ENCODE assay signal across 8 mouse cellular contexts in the genomic region with DNA sequence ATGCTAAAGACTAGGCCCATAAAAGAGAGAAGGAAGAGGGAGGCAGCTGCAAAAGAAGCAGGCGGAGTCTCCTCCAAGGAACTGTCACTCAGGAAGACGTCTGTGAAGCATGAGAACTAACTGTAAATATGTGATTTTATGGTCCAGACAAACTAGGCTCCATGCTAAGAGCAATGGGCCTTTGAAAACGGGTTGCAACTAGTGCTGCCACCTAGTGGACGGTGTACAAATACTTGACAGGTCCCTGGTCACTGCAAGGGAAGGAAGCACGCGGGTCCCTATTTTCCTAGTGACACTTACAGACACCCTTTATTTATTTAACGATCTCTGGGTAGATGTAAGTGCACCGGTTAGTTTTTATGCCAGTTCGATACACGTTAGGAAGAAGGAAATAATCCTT. TPM values are rescaled to one million over a fixed set of nuclear protein-coding genes. Genes with fewer than 3 reads are reported as not detected.
A peak's percentile ranks its signal among the peaks of the same experiment; 100 is the strongest.
DNase-seq lines count a peak whose midpoint lies in the region; ATAC-seq and TF ChIP-seq lines count a peak whose summit lies in the region.

No protein-coding gene starts in this region.

- H3K4me1 ChIP-seq in embryonic facial prominence, embryonic 10.5 days = 0 out of 2 replicates have a peak, but pooled peaks cover 3% of the 10 kb centered on the region
- H3K4me1 ChIP-seq in kidney, postnatal 0 days (replicated peaks; ENCODE audit: insufficient read depth, low read length) = no peaks in the 10 kb centered on the region
- peaks cover 0 to 3% of the 10 kb centered on the region in 2 experiments; a peak in 1 of 4 replicates for H3K4me1 ChIP-seq in liver, embryonic 14.5 days (replicated peaks; ENCODE audit: control insufficient read depth in 2 of 2, insufficient read depth in 2 of 2, low read length in 1 of 2)
- no peaks in the 10 kb centered on the region for H3K4me1 ChIP-seq in neural tube, embryonic 14.5 days (ENCODE audit: control insufficient read depth, insufficient read depth, low read length)

- H3K4me2 ChIP-seq in kidney, postnatal 0 days (ENCODE audit: low read length) = no peak overlapping the region
- no peak overlapping the region for H3K4me2 ChIP-seq in liver, embryonic 14.5 days (ENCODE audit: low read depth)
- no peak overlapping the region for H3K4me2 ChIP-seq in neural tube, embryonic 14.5 days (ENCODE audit: low read depth, low read length)

- peak; percentile 95 for TF ChIP-seq CTCF in kidney, postnatal 0 days (IDR thresholded peaks at IDR 0.05; ENCODE audit: low read depth)
- peak; percentile 85 for TF ChIP-seq CTCF in liver, embryonic 14.5 days (IDR thresholded peaks at IDR 0.05; ENCODE audit: low read depth)

- ATAC-seq in kidney, postnatal 0 days (replicated peaks; ENCODE audit: low FRiP score, low read depth) = peak; percentile 46; the same call in 1 of the 2 replicates
- no peak for ATAC-seq in liver, embryonic 14.5 days (ENCODE audit: insufficient read depth)
- ATAC-seq in neural tube, embryonic 14.5 days (ENCODE audit: low read depth) = peak; percentile 78; the same call in 1 of the 2 replicates

- no peak for TF ChIP-seq EP300 in liver, embryonic 14.5 days (IDR thresholded peaks at IDR 0.05; ENCODE audit: low read depth)

- DNase-seq in CD4-positive helper T cell, adult 2 months (ENCODE audit: low read depth, low spot score) = peak; percentile 58
- DNase-seq in adrenal gland, postnatal 25 days = peak; percentile 70
- DNase-seq in embryonic facial prominence, embryonic 10.5 days (ENCODE audit: low spot score) = peak; percentile 79
- DNase-seq in heart, adult 8-10 months (ENCODE audit: low spot score) = peak; percentile 66
- DNase-seq in kidney, postnatal 0 days (ENCODE audit: low spot score) = peak; percentile 92
- peak; percentile 28 to 35 (median 31) for DNase-seq in liver, embryonic 14.5 days (ENCODE audit: low read depth in 3 of 3, low spot score in 3 of 3)
- DNase-seq in testis, postnatal 14 days (ENCODE audit: low spot score) = peak; percentile 34

- no peak overlapping the region for H3K9ac ChIP-seq in kidney, postnatal 0 days (ENCODE audit: low read depth, low read length)
- no peak overlapping the region for H3K9ac ChIP-seq in liver, embryonic 14.5 days (replicated peaks)
- no peak overlapping the region for H3K9ac ChIP-seq in neural tube, embryonic 14.5 days (replicated peaks; ENCODE audit: low read depth, low read length)

- H3K27me3 ChIP-seq in embryonic facial prominence, embryonic 10.5 days (replicated peaks; ENCODE audit: low read depth, poor library complexity, severe bottlenecking) = no peaks in the 10 kb centered on the region
- no peaks in the 10 kb centered on the region for H3K27me3 ChIP-seq in kidney, postnatal 0 days (ENCODE audit: insufficient read depth, low read length)
- no peaks in the 10 kb centered on the region for H3K27me3 ChIP-seq in liver, embryonic 14.5 days (ENCODE audit: control insufficient read depth, insufficient read depth, low read length)
- no peaks in the 10 kb centered on the region for H3K27me3 ChIP-seq in neural tube, embryonic 14.5 days (ENCODE audit: control insufficient read depth, insufficient read depth, low read length)

- no peaks in the 10 kb centered on the region for H3K9me3 ChIP-seq in embryonic facial prominence, embryonic 10.5 days
- H3K9me3 ChIP-seq in kidney, postnatal 0 days (replicated peaks; ENCODE audit: low read length) = no peaks in the 10 kb centered on the region
- no peaks in the 10 kb centered on the region for H3K9me3 ChIP-seq in liver, embryonic 14.5 days (ENCODE audit: control insufficient read depth, low read length)
- no peaks in the 10 kb centered on the region for H3K9me3 ChIP-seq in neural tube, embryonic 14.5 days (ENCODE audit: control insufficient read depth, low read length)

- H3K36me3 ChIP-seq in embryonic facial prominence, embryonic 10.5 days (replicated peaks) = no peaks in the 10 kb centered on the region
- no peaks in the 10 kb centered on the region for H3K36me3 ChIP-seq in kidney, postnatal 0 days (ENCODE audit: insufficient read depth, low read length)
- H3K36me3 ChIP-seq in liver, embryonic 14.5 days (replicated peaks; ENCODE audit: control insufficient read depth, insufficient read depth, low read depth) = no peaks in the 10 kb centered on the region
- H3K36me3 ChIP-seq in neural tube, embryonic 14.5 days (ENCODE audit: control insufficient read depth, insufficient read depth, low read length) = no peaks in the 10 kb centered on the region

- no peak overlapping the region for H3K27ac ChIP-seq in embryonic facial prominence, embryonic 10.5 days (replicated peaks)
- no peak overlapping the region for H3K27ac ChIP-seq in kidney, postnatal 0 days
- no peak overlapping the region for H3K27ac ChIP-seq in liver, embryonic 14.5 days
- no peak overlapping the region for H3K27ac ChIP-seq in neural tube, embryonic 14.5 days (ENCODE audit: low read depth, low read length)

- H3K4me3 ChIP-seq in embryonic facial prominence, embryonic 10.5 days = no peak overlapping the region
- H3K4me3 ChIP-seq in kidney, postnatal 0 days (replicated peaks; ENCODE audit: low read depth, low read length) = no peak overlapping the region
- H3K4me3 ChIP-seq in liver, embryonic 14.5 days (ENCODE audit: insufficient read depth in 1 of 2, low read depth in 2 of 2, low read length in 2 of 2) = no peak overlapping the region
- H3K4me3 ChIP-seq in neural tube, embryonic 14.5 days (ENCODE audit: low read depth, low read length) = no peak overlapping the region

- 13% methylated on average over 10 of the region's 10 CpGs for WGBS in embryonic facial prominence, embryonic 10.5 days
- WGBS in kidney, postnatal 0 days = 9% methylated on average over 10 of the region's 10 CpGs
- WGBS in liver, embryonic 14.5 days (ENCODE audit: insufficient replicate concordance) = 8% methylated on average over 10 of the region's 10 CpGs
- 10% methylated on average over 10 of the region's 10 CpGs for WGBS in neural tube, embryonic 14.5 days

RNA-seq across cellular contexts. Expression of gene Fsip1, which starts 10.9 kb away (rescaled TPM):
- 0.94 and 1.4 TPM in 2 replicates for total RNA-seq in adrenal gland, postnatal 25 days (2021)
- polyA plus RNA-seq in embryonic facial prominence, embryonic 10.5 days (2016; fragmentation: Nextera tagmentation; extraction: Ambion mirVana) = 1.7 and 3.1 TPM in 2 replicates
- total RNA-seq in heart, adult 8-10 months (2022) = not detected
- polyA plus RNA-seq in kidney, postnatal 0 days (2015; fragmentation: Nextera tagmentation; extraction: Ambion mirVana) = 0.96 and 1.1 TPM in 2 replicates
- 0.08 and 0.09 TPM in 2 replicates for polyA plus RNA-seq in liver, embryonic 14.5 days (2012; rRNA removed)
- 0.06 and 0.14 TPM in 2 replicates for polyA plus RNA-seq in liver, embryonic 14.5 days (2014; fragmentation: Nextera tagmentation; extraction: Ambion mirVana)
- polyA plus RNA-seq in neural tube, embryonic 14.5 days (2014; fragmentation: Nextera tagmentation; extraction: Ambion mirVana) = 2.4 and 3.4 TPM in 2 replicates

Comparison
In these comparisons a context has a peak if more than half of its experiments do, and no peak if none do; other contexts are left out.
1. DNase-seq: peak in every context shown above with its lines; median percentile 92 in kidney, postnatal 0 days; 79 in embryonic facial prominence, embryonic 10.5 days; 70 in adrenal gland, postnatal 25 days; 66 in heart, adult 8-10 months; 58 in CD4-positive helper T cell, adult 2 months; 34 in testis, postnatal 14 days; 31 in liver, embryonic 14.5 days.